Mouse (Mus musculus): ENCODE measurements around the gene Malsu1. TPM values are rescaled to one million over a fixed set of nuclear protein-coding genes. Genes with fewer than 3 reads are reported as not detected.

The Malsu1 gene
- polyA plus RNA-seq, 1 experiment from 2014 or later, result 67.8 TPM

DNA sequence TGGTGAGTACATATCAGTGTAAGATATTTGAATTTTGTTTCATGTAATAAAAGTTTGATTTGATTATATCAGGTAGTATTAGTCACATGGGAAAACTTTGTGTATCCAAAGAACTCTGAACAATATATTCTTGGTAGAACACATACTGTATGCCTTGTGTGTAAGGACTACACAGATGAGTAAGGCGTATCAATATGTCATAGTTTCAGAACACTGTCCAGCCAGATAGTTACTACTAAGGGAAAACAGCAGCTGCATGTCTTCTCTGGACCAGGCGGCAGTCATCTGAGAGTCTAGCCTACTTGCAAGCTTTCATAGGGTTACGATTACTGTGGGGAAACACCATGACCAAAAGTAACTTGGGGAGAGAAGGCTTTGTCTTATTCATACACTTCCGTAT, 9.4 kb downstream of the Malsu1 start:
- Histone ChIP-seq H3K27me3 (no peaks in the 10 kb centered on the region), H3K27ac (no peak overlapping the region), H3K9me3 (no peaks in the 10 kb centered on the region), H3K4me1 (no peaks in the 10 kb centered on the region), H3K4me2 (no peak overlapping the region), H3K4me3 (replicated peaks) (no peak overlapping the region), H3K36me3 (replicated peaks) (peaks cover 43% of the 10 kb centered on the region), H3K9ac (no peak overlapping the region)
- ATAC-seq (ENCODE audit: low FRiP score), result no peak
- WGBS, result 95% methylated on average over 4 of the region's 4 CpGs

DNA sequence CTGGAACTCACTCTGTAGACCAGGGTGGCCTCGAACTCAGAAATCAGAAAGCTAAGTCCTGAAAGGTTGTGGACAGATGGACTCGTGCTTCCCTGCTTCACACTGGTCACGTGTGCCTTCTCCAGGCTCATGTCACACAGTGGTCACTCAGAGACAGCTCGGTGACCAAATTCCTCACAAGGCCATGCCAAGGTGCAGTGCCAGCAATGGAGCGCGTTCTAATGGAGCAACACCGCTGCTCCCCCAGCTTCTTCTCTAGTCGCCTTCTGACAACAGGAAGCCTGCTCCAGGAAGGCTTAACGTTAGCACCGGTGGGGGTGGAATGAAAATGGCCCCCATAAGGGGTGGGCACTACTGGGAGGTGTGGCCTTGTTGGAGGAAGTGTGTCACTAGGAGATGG, 21.4 kb downstream of the Malsu1 start:
- Histone ChIP-seq H3K4me3 (replicated peaks) (no peak overlapping the region), H3K9ac (no peak overlapping the region), H3K4me2 (no peak overlapping the region), H3K36me3 (replicated peaks) (peaks cover 88% of the 10 kb centered on the region), H3K27me3 (no peaks in the 10 kb centered on the region), H3K9me3 (no peaks in the 10 kb centered on the region), H3K27ac (no peak overlapping the region), H3K4me1 (peaks cover 8% of the 10 kb centered on the region; the same call in 1 of the 2 replicates)
- no peak for ATAC-seq (ENCODE audit: low FRiP score)
- WGBS, result 94% methylated on average over 10 of the region's 10 CpGs

DNA sequence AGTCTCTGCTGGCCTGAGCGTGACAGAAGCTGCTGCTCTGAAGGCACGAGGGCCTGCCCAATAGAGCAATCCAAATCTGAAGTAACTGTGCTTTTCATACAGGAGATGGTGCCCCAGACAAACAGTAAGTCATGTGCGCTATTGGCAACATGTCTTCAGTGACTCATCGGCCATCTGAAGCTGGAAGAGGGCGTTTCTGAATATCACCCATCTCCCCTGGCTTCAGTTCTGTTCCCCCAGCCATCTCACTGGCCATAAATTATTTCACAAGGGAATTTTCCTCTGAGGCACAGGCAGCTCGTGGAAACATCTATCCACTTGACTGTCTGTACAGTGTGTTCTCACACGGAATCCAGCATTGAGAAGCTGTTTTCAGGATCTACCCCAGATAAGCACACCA, 22.8 kb downstream of the Malsu1 start:
- WGBS, result 91% methylated on average over 7 of the region's 7 CpGs
- Histone ChIP-seq H3K9ac (no peak overlapping the region), H3K4me3 (replicated peaks) (no peak overlapping the region), H3K27me3 (no peaks in the 10 kb centered on the region), H3K4me1 (peaks cover 8% of the 10 kb centered on the region; the same call in 1 of the 2 replicates), H3K4me2 (no peak overlapping the region), H3K9me3 (no peaks in the 10 kb centered on the region), H3K36me3 (replicated peaks) (peaks cover 87% of the 10 kb centered on the region), H3K27ac (no peak overlapping the region)
- ATAC-seq (ENCODE audit: low FRiP score), result no peak

DNA sequence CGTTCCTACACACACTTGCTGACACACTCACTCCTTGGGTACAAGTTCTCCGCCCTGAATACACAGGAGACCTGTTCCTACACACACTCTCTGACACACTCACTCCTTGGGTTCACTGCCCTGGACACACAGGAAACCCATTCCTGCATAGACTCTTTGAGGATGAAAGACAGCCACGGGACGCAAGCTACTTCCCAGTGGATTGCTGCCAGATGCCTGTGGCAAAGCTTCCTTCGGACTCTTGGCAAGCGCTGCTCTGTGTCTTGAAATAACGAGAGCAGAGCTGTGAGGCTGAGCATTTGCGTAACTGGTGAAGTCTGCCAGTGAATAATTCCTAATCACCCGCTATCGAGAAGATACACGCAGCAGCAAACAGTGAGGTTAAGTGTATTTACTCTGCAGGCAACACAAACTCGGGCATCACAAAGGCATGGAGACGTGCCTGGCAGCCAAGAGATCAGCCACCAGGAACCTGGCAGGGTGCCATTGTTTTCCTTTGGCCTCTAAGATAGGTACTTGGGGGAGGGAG, 23.4 kb downstream of the Malsu1 start:
- no peak overlapping the region for H3K4me2 ChIP-seq
- peak overlapping the region; percentile 56; the same call in 1 of the 2 replicates for H3K27ac ChIP-seq
- H3K27me3 ChIP-seq, result no peaks in the 10 kb centered on the region
- WGBS, result 61% methylated on average over 13 of the region's 13 CpGs
- H3K36me3 ChIP-seq (replicated peaks), result peaks cover 85% of the 10 kb centered on the region
- peaks cover 8% of the 10 kb centered on the region; the same call in 1 of the 2 replicates for H3K4me1 ChIP-seq
- H3K9ac ChIP-seq, result 0 out of 2 replicates have a peak overlapping the region, but pooled peaks have one; percentile 12
- H3K4me3 ChIP-seq (replicated peaks), result no peak overlapping the region
- no peaks in the 10 kb centered on the region for H3K9me3 ChIP-seq
- ATAC-seq (ENCODE audit: low FRiP score), result no peak

- no peak for ATAC-seq (ENCODE audit: low FRiP score)
- Histone ChIP-seq H3K4me2 (no peak overlapping the region), H3K4me3 (replicated peaks) (no peak overlapping the region), H3K27ac (peak overlapping the region; percentile 56), H3K9ac (no peak overlapping the region), H3K27me3 (no peaks in the 10 kb centered on the region), H3K4me1 (peaks cover 8% of the 10 kb centered on the region; the same call in 1 of the 2 replicates), H3K36me3 (replicated peaks) (peaks cover 86% of the 10 kb centered on the region), H3K9me3 (no peaks in the 10 kb centered on the region)
- 83% methylated on average over 5 of the region's 5 CpGs for whole genome bisulfite sequencing
Measured at GRCm38 (mm10) chr6:49097596-49098110, 24.1 kb downstream of the Malsu1 start.

DNA sequence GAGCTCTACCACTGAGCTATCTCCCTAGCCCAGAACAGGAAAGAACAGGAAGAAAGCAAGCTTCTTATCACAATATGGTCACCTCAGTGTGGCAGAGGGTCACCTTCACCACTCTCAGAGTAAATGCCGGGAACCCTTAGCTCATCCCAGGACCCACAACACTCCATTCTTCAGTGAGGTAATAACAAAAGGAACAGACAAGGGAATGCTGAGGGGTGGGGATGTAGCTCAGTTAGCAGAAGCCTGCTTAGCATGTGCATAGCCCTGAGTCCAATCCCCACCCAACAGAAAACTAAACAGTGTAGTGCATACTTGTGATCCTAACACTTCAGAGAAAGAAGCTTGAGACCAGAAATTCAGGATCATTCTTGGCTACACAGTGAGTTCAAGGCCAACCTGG, 25.5 kb downstream of the Malsu1 start:
- Histone ChIP-seq H3K9me3 (no peaks in the 10 kb centered on the region), H3K4me1 (peaks cover 8% of the 10 kb centered on the region; the same call in 1 of the 2 replicates)
- 90% methylated on average over 1 of the region's 1 CpGs for WGBS

DNA sequence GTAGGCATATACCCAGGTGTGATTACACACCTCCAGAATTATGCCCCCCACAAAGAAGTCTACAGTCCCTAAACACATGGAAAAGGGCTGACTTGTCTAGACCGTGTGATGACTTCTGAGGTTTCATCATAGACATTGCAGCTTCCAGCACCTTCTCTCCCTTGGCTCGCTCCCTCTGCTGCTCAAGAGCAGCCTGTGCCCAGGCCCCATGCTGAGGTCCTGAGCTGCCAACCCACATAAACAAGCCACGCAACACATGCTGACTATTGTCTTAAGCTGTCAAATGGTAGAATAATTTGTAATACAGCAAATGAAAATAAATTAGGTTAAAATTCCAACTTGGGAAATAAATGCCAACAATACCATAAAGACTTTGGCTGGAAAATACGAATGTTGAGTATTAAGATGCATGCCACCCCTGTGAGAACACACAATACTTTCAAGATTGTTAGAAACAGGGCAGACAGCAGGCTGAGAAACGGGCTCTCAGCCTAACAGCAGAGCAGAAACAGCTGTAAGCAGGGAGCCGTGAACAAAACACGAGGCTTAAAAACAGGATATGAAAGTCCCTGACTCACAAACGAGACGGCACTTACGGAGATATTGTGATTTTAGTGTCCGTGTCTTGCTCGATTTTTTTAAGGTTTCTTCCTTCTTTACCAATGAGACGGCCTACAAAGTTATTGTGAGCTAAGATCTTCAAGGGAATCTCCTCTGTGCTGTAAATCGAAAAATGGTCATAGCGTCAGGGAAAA, 33.3 kb downstream of the Malsu1 start:
- no peak overlapping the region for H3K27ac ChIP-seq
- no peak overlapping the region for H3K4me2 ChIP-seq
- H3K4me3 ChIP-seq (replicated peaks), result no peak overlapping the region
- H3K27me3 ChIP-seq, result no peaks in the 10 kb centered on the region
- H3K4me1 ChIP-seq, result no peaks in the 10 kb centered on the region
- no peak overlapping the region for H3K9ac ChIP-seq
- ATAC-seq (ENCODE audit: low FRiP score), result no peak
- H3K9me3 ChIP-seq, result no peaks in the 10 kb centered on the region
- peaks cover 80% of the 10 kb centered on the region for H3K36me3 ChIP-seq (replicated peaks)
- 92% methylated on average over 15 of the region's 15 CpGs for WGBS

More for the DNA sequence above, 25.5 kb downstream of the Malsu1 start:
- Histone ChIP-seq H3K4me3 (replicated peaks) (no peak overlapping the region), H3K27ac (no peak overlapping the region), H3K4me2 (no peak overlapping the region), H3K36me3 (replicated peaks) (peaks cover 88% of the 10 kb centered on the region), H3K27me3 (no peaks in the 10 kb centered on the region), H3K9ac (no peak overlapping the region)
- no peak for ATAC-seq (ENCODE audit: low FRiP score)

DNA sequence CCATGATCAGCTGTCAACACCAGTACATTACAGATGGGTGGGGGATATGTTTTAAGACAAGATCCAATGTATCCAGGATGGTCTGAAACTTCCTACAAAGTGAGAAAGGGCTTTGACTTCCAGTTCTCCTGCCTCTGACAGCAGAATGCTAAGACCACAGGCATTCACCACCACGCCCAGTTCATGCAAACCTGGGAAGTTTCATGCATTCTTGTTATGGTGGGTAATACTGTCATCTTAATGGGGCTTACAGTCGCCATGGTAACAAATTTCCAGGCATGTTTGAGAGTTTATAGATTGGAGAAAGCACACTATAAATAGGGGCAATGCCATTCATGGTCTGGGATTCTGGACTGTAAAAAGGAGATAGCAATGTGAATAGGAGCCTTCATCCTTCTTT, 35.6 kb downstream of the Malsu1 start:
- Histone ChIP-seq H3K4me1 (no peaks in the 10 kb centered on the region), H3K27ac (no peak overlapping the region), H3K9ac (no peak overlapping the region), H3K9me3 (no peaks in the 10 kb centered on the region), H3K36me3 (replicated peaks) (peaks cover 57% of the 10 kb centered on the region), H3K4me3 (replicated peaks) (no peak overlapping the region), H3K27me3 (no peaks in the 10 kb centered on the region), H3K4me2 (no peak overlapping the region)
- 93% methylated on average over 2 of the region's 2 CpGs for WGBS
- ATAC-seq (ENCODE audit: low FRiP score), result no peak

DNA sequence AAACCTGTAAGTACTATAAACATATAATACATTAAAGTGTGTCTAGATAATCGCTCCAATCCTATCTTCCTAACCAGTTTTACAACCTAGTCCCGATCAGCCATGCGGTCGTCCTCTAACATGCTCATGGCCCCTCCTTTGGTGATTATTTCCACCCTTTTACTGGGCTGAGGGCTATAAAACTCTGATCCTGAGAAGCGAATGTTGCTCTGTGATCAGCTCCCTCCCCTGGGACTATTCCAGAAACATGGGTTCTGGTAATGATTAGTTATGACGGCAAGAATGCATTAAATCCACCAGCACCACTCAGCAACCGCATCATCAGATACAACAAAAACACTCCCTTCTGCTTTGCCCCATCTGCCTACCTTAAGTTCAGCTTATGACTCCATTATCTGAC, 40.3 kb downstream of the Malsu1 start:
- no peak overlapping the region for H3K4me3 ChIP-seq (replicated peaks)
- H3K9me3 ChIP-seq, result no peaks in the 10 kb centered on the region
- no peak overlapping the region for H3K9ac ChIP-seq
- H3K27ac ChIP-seq, result no peak overlapping the region
- peaks cover 42% of the 10 kb centered on the region for H3K36me3 ChIP-seq (replicated peaks)
- no peak for ATAC-seq (ENCODE audit: low FRiP score)
- no peak overlapping the region for H3K4me2 ChIP-seq
- 95% methylated on average over 7 of the region's 7 CpGs for WGBS
- no peaks in the 10 kb centered on the region for H3K4me1 ChIP-seq
- no peaks in the 10 kb centered on the region for H3K27me3 ChIP-seq

DNA sequence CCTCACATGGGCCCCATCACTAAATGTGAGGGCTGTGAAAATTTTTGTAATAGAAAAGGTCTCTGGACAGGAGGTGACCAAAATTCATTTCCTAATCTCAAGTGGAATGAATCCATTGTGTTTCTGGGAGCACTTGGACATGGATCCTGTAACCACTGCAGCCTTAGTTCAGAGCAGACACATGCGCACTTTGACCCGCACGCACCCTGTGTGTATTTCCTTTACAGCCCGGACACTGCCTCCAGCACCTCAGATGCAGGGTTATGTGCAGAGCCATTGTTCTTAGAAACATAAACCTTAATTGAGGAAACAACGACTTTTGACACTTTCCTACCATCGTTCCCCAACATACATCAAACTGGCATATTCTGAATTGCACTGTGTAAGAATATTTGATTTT, 40.9 kb downstream of the Malsu1 start:
- no peak for ATAC-seq (ENCODE audit: low FRiP score)
- Histone ChIP-seq H3K27ac (no peak overlapping the region), H3K4me2 (no peak overlapping the region), H3K9me3 (no peaks in the 10 kb centered on the region), H3K4me3 (replicated peaks) (no peak overlapping the region), H3K9ac (no peak overlapping the region), H3K4me1 (no peaks in the 10 kb centered on the region), H3K27me3 (no peaks in the 10 kb centered on the region), H3K36me3 (replicated peaks) (peaks cover 37% of the 10 kb centered on the region)
- 95% methylated on average over 6 of the region's 6 CpGs for WGBS

GRCm38 (mm10) chr6:49115550-49115949, 42.0 kb downstream of the Malsu1 start:
- H3K4me3 ChIP-seq (replicated peaks), result no peak overlapping the region
- H3K4me2 ChIP-seq, result no peak overlapping the region
- no peaks in the 10 kb centered on the region for H3K27me3 ChIP-seq
- WGBS, result 89% methylated on average over 5 of the region's 5 CpGs
- H3K36me3 ChIP-seq (replicated peaks), result peaks cover 37% of the 10 kb centered on the region
- peaks cover 4% of the 10 kb centered on the region for H3K4me1 ChIP-seq
- H3K27ac ChIP-seq, result no peak overlapping the region
- ATAC-seq (ENCODE audit: low FRiP score), result no peak
- H3K9me3 ChIP-seq, result no peaks in the 10 kb centered on the region
- H3K9ac ChIP-seq, result no peak overlapping the region

DNA sequence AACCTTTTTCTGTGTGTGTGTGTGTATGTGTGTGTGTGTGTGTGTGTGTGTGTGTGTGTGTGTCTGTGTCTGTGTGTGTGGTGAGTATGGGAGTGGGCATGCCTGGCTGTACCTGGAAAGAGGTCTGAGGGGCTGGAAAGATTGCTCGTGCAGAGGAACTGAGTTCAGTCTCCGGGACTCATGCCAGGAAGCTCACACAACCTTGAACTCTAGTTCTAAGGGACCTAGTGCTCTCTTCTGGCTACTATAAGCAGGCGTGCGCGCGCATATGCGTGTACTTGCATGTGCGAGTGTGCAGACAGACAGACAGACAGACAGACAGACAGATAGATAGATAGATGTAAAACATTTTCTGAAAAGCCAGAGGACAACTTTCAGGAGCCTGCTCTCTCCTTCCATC, 42.6 kb downstream of the Malsu1 start:
- Histone ChIP-seq H3K36me3 (replicated peaks) (peaks cover 30% of the 10 kb centered on the region), H3K27ac (no peak overlapping the region), H3K4me1 (peaks cover 4% of the 10 kb centered on the region), H3K4me3 (replicated peaks) (no peak overlapping the region), H3K9me3 (no peaks in the 10 kb centered on the region), H3K9ac (no peak overlapping the region), H3K27me3 (no peaks in the 10 kb centered on the region), H3K4me2 (no peak overlapping the region)
- ATAC-seq (ENCODE audit: low FRiP score), result no peak
- WGBS, result 98% methylated on average over 8 of the region's 8 CpGs

DNA sequence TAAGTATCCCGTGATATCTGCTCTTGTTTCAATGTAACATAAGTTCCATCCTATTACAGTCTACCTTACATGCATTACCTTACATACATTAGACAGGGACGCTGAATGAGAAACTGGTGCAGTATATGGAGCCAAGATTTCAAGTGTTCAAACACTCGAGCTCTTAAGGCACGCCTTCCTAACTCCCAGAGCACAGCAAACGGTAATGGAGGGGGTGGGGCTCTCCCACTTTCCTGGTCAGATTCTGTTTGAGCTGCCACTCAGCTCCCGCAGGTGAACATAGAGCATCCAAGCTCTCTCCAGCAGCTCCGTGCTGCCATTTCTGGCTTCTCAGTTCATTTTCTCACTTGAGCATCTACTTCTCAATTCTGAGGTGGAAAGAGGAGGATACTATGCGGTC, 44.9 kb downstream of the Malsu1 start:
- ATAC-seq (ENCODE audit: low FRiP score), result no peak
- H3K36me3 ChIP-seq (replicated peaks), result peaks cover 38% of the 10 kb centered on the region
- H3K27me3 ChIP-seq, result no peaks in the 10 kb centered on the region
- 84% methylated on average over 8 of the region's 8 CpGs for WGBS
- H3K27ac ChIP-seq, result no peak overlapping the region
- no peaks in the 10 kb centered on the region for H3K9me3 ChIP-seq
- H3K4me3 ChIP-seq (replicated peaks), result no peak overlapping the region
- H3K9ac ChIP-seq, result no peak overlapping the region
- no peak overlapping the region for H3K4me2 ChIP-seq
- peaks cover 4% of the 10 kb centered on the region for H3K4me1 ChIP-seq
